Mouse (Mus musculus) spleen, adult 2 months (tissue): Measurements from ENCODE around the gene Unkl.

Source experiments
- CTCF ChIP-seq: fragments of 200-500 bp; IDR thresholded peaks from 2 replicates; pipeline ENCODE4 v1.5.1; 2011; ENCODE audit warnings: mild to moderate bottlenecking, inconsistent platforms; ENCODE audit not compliant: insufficient read depth, insufficient read length, insufficient replicate concordance; ENCODE audit errors: extremely low read depth
- POLR2A ChIP-seq: fragments of 200-500 bp; IDR thresholded peaks from 2 replicates; pipeline ENCODE4 v1.6.1; 2011; ENCODE audit warnings: low read depth, low read length, inconsistent platforms

- no peak for TF ChIP-seq POLR2A
- no peak for TF ChIP-seq CTCF
Observed at GRCm38 (mm10) chr17:25188150-25189031, at the start of gene Unkl.
